Mouse (Mus musculus) midbrain, embryonic 15.5 days (tissue): Measurements from ENCODE around the gene Nfam1. TPM values are rescaled to one million over a fixed set of nuclear protein-coding genes. Genes with fewer than 3 reads are reported as not detected.
"Not testable (repeated sequence)": the region's sequence is repeated elsewhere in the genome, so short reads cannot be mapped to it uniquely, and the experiment has no call there.

Experiments
- ATAC-seq: fragments of 200-750 bp; cut with Nextera tagmentation; replicated peaks from 2 replicates; pipeline ENCODE4 v1.8.0; 2017; ENCODE audit warnings: moderate TSS enrichment
- H3K27ac ChIP-seq: fragments of 300-500 bp; sonication (generic); 2 replicates; pipeline ENCODE4 v1.5.1; 2015; ENCODE audit warnings: mild to moderate bottlenecking, inconsistent platforms
- H3K27me3 ChIP-seq: fragments of 300-500 bp; sonication (generic); replicated peaks from 2 replicates; pipeline ENCODE4 v1.6.1; 2015; ENCODE audit warnings: inconsistent platforms
- H3K36me3 ChIP-seq: fragments of 300-500 bp; sonication (generic); replicated peaks from 2 replicates; pipeline ENCODE4 v1.6.1; 2015; ENCODE audit warnings: inconsistent platforms
- H3K4me1 ChIP-seq: fragments of 300-500 bp; sonication (generic); 2 replicates; pipeline ENCODE4 v1.6.1; 2015; ENCODE audit warnings: inconsistent platforms
- H3K4me2 ChIP-seq: fragments of 300-500 bp; sonication (generic); 2 replicates; pipeline ENCODE4 v1.6.1; 2015; ENCODE audit warnings: inconsistent platforms, mild to moderate bottlenecking, moderate library complexity
- H3K4me3 ChIP-seq: fragments of 300-500 bp; sonication (generic); 2 replicates; pipeline ENCODE4 v1.5.1; 2015; ENCODE audit warnings: mild to moderate bottlenecking, inconsistent platforms
- H3K9ac ChIP-seq: fragments of 300-500 bp; sonication (generic); 2 replicates; pipeline ENCODE4 v1.6.1; 2015; ENCODE audit warnings: mild to moderate bottlenecking, inconsistent platforms
- H3K9me3 ChIP-seq: fragments of 300-500 bp; sonication (generic); 2 replicates; pipeline ENCODE4 v1.6.1; 2016; ENCODE audit warnings: inconsistent platforms
- WGBS: fragments of 180-500 bp; shearing (Covaris S2); methylation state at CpG from one replicate; pipeline ENCODE4 v1.1.7; 2015; ENCODE audit warnings: mixed read lengths; 5-methylcytosine and 5-hydroxymethylcytosine counted together
- polyA plus RNA-seq: library from polyadenylated mRNA; unstranded; fragments of >200 nt; fragmentation: Nextera tagmentation; extraction: Ambion mirVana; gene quantifications from 2 replicates; pipeline ENCODE4 v1.2.1, GENCODE M21; 2015

Gene Nfam1
- polyA plus RNA-seq: 2.9 TPM in 2 replicates

DNA sequence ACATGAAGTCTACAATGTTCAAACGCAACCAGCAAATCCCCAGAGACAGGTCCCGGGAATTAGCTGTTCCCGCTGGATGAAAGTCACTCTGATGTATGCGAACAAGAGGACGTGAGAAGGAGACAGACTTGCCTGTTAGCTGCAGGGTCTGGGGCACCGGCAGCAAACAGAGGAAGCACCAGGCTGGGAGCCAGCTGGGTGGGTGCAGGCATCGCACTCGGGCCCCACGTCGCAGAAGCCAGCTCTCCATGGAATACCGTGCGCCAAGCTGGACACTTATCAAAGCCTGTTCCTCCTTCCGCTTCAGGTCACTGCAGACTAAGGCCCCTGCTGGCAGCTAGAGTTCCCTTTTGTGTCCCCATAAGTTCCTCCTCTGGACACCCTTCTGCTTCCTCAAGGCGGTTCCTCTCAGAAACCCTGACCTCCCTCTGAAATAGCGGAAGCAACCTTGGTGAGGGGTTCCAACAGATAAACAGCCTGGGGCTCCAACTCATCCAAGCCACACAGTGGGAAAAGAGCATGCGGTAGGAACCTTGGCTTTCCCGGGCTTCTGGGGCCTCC, at the start of gene Nfam1:
Gene Nfam1, minus strand, starts transcription at position 326 of the 561 bp plus-strand sequence.
- Histone ChIP-seq H3K27me3 (peaks cover 11% of the 10 kb centered on the region), H3K4me2 (no peak within 1 kb of the TSS), H3K4me3 (no peak within 1 kb of the TSS), H3K27ac (peak within 1 kb of the TSS; percentile 65), H3K4me1 (peaks cover 57% of the 10 kb centered on the region), H3K36me3 (no peaks in the 10 kb centered on the region), H3K9ac (no peak within 1 kb of the TSS), H3K9me3 (no peaks in the 10 kb centered on the region)
- WGBS: 29% methylated on average over 17 of the region's 17 CpGs
- ATAC-seq: no peak

- H3K27me3 ChIP-seq: no peaks in the 10 kb centered on the region
- H3K27ac ChIP-seq: no peak overlapping the region
- H3K4me1 ChIP-seq: peaks cover 4% of the 10 kb centered on the region; the same call in 1 of the 2 replicates
- 69% methylated on average over 27 of the region's 27 CpGs for WGBS
- H3K4me2 ChIP-seq: no peak overlapping the region
- H3K9ac ChIP-seq: no peak overlapping the region
- no peak overlapping the region for H3K4me3 ChIP-seq
- no peak for ATAC-seq
- H3K36me3 ChIP-seq: no peaks in the 10 kb centered on the region
- H3K9me3 ChIP-seq: no peaks in the 10 kb centered on the region
These were observed 42.8 kb upstream of the Nfam1 start for GRCm38 (mm10) chr15:83075607-83076525.

- Histone ChIP-seq H3K27ac (no peak overlapping the region), H3K9ac (no peak overlapping the region), H3K27me3 (no peaks in the 10 kb centered on the region), H3K9me3 (no peaks in the 10 kb centered on the region), H3K4me3 (no peak overlapping the region), H3K4me2 (no peak overlapping the region), H3K4me1 (peaks cover 4% of the 10 kb centered on the region; the same call in 1 of the 2 replicates), H3K36me3 (no peaks in the 10 kb centered on the region)
- ATAC-seq: no peak
- WGBS: 73% methylated on average over 4 of the region's 4 CpGs
These were observed 41.1 kb upstream of the Nfam1 start for GRCm38 (mm10) chr15:83074179-83074578.

GRCm38 (mm10) chr15:83071752-83072151, 38.6 kb upstream of the Nfam1 start:
- 84% methylated on average over 5 of the region's 5 CpGs for WGBS
- H3K9me3 ChIP-seq: no peaks in the 10 kb centered on the region

GRCm38 (mm10) chr15:83070942-83071341, 37.8 kb upstream of the Nfam1 start:
- Histone ChIP-seq H3K36me3 (no peaks in the 10 kb centered on the region), H3K4me3 (no peak overlapping the region), H3K4me2 (no peak overlapping the region), H3K9ac (no peak overlapping the region), H3K27ac (no peak overlapping the region), H3K9me3 (no peaks in the 10 kb centered on the region), H3K4me1 (no peaks in the 10 kb centered on the region), H3K27me3 (no peaks in the 10 kb centered on the region)
- 52% methylated on average over 3 of the region's 3 CpGs for WGBS
- no peak for ATAC-seq

More at GRCm38 (mm10) chr15:83071752-83072151, 38.6 kb upstream of the Nfam1 start:
- H3K4me3 ChIP-seq: no peak overlapping the region
- no peak overlapping the region for H3K27ac ChIP-seq
- H3K4me1 ChIP-seq: 0 out of 2 replicates have a peak, but pooled peaks cover 4% of the 10 kb centered on the region
- H3K36me3 ChIP-seq: no peaks in the 10 kb centered on the region
- ATAC-seq: no peak
- no peak overlapping the region for H3K9ac ChIP-seq
- no peaks in the 10 kb centered on the region for H3K27me3 ChIP-seq
- H3K4me2 ChIP-seq: no peak overlapping the region

- Histone ChIP-seq H3K9ac (no peak overlapping the region), H3K9me3 (no peaks in the 10 kb centered on the region), H3K4me3 (no peak overlapping the region), H3K36me3 (no peaks in the 10 kb centered on the region), H3K27ac (no peak overlapping the region), H3K4me2 (no peak overlapping the region), H3K4me1 (no peaks in the 10 kb centered on the region), H3K27me3 (no peaks in the 10 kb centered on the region)
- WGBS: 98% methylated on average over 5 of the region's 5 CpGs
- no peak for ATAC-seq
These were observed 35.2 kb upstream of the Nfam1 start for GRCm38 (mm10) chr15:83068270-83068669.

DNA sequence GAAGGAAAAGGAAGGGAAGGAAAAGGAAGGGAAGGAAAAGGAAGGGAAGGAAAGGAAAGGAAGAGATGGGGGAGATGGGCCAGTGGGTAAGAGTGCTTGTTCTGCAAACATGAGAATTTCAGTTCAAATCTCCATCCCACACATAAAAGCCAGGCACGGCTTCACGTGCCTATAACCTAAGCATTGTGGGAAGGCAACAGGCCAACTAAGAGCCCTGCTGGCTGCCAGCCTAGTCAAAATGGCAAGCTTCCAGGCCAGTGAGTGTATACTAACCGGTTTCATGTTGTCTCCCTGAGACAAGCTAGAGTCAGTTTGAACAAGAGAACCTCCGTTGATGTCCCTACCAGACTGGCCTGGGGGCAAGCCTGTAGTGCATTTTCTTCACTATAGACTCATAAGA, 32.4 kb upstream of the Nfam1 start:
- 74% methylated on average over 4 of the region's 4 CpGs for WGBS
- H3K9me3 ChIP-seq: no peaks in the 10 kb centered on the region
- no peaks in the 10 kb centered on the region for H3K36me3 ChIP-seq
- no peak overlapping the region for H3K27ac ChIP-seq
- H3K4me3 ChIP-seq: no peak overlapping the region
- H3K27me3 ChIP-seq: no peaks in the 10 kb centered on the region
- peaks cover 3% of the 10 kb centered on the region; the same call in 1 of the 2 replicates for H3K4me1 ChIP-seq
- no peak overlapping the region for H3K9ac ChIP-seq
- no peak overlapping the region for H3K4me2 ChIP-seq
- no peak for ATAC-seq

GRCm38 (mm10) chr15:83062582-83062981, 29.5 kb upstream of the Nfam1 start:
- H3K4me1 ChIP-seq: peaks cover 23% of the 10 kb centered on the region
- H3K4me3 ChIP-seq, H3K9me3 ChIP-seq, H3K9ac ChIP-seq, ATAC-seq, H3K4me2 ChIP-seq, H3K27ac ChIP-seq, H3K27me3 ChIP-seq, H3K36me3 ChIP-seq: not testable (repeated sequence)
- 96% methylated on average over 2 of the region's 2 CpGs for WGBS

- Histone ChIP-seq H3K36me3 (no peaks in the 10 kb centered on the region), H3K27me3 (no peaks in the 10 kb centered on the region), H3K4me1 (peaks cover 32% of the 10 kb centered on the region), H3K9ac (no peak overlapping the region), H3K9me3 (no peaks in the 10 kb centered on the region), H3K27ac (no peak overlapping the region), H3K4me3 (no peak overlapping the region), H3K4me2 (no peak overlapping the region)
- 14% methylated on average over 5 of the region's 5 CpGs for WGBS
- no peak for ATAC-seq
These were observed 28.6 kb upstream of the Nfam1 start for GRCm38 (mm10) chr15:83061689-83062088.

- no peak overlapping the region for H3K9ac ChIP-seq
- no peaks in the 10 kb centered on the region for H3K36me3 ChIP-seq
- 24% methylated on average over 5 of the region's 5 CpGs for WGBS
- no peak overlapping the region for H3K4me3 ChIP-seq
- ATAC-seq: no peak
- H3K4me1 ChIP-seq: peaks cover 47% of the 10 kb centered on the region
- no peak overlapping the region for H3K4me2 ChIP-seq
- H3K27me3 ChIP-seq: no peaks in the 10 kb centered on the region
- H3K9me3 ChIP-seq: no peaks in the 10 kb centered on the region
- peak overlapping the region; percentile 57 for H3K27ac ChIP-seq
These were observed 26.1 kb upstream of the Nfam1 start for GRCm38 (mm10) chr15:83059233-83059660.

DNA sequence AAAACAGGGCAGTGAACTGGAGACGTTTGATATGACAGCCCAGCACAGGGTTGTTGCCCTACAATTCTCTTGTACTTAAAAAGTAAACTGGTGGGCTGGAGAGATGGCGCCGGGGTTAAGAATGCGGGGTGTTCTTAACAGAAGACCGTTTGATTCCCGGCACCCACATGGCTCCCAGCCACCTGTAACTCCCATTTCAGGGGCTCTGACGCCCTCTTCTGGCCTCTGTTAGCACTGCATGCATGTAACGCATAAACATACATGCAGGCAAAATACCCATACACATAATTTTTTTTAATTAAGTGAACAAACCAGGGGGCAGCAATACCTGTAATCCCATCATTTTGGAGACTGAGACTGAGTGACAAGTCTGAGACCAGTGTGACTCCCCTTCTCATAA, 24.4 kb upstream of the Nfam1 start:
- H3K4me3 ChIP-seq: no peak overlapping the region
- 68% methylated on average over 8 of the region's 8 CpGs for WGBS
- peak overlapping the region; percentile 93 for H3K27ac ChIP-seq
- H3K27me3 ChIP-seq: no peaks in the 10 kb centered on the region
- ATAC-seq: no peak
- no peak overlapping the region for H3K4me2 ChIP-seq
- H3K4me1 ChIP-seq: peaks cover 53% of the 10 kb centered on the region
- no peak overlapping the region for H3K9ac ChIP-seq
- no peaks in the 10 kb centered on the region for H3K9me3 ChIP-seq
- H3K36me3 ChIP-seq: no peaks in the 10 kb centered on the region

DNA sequence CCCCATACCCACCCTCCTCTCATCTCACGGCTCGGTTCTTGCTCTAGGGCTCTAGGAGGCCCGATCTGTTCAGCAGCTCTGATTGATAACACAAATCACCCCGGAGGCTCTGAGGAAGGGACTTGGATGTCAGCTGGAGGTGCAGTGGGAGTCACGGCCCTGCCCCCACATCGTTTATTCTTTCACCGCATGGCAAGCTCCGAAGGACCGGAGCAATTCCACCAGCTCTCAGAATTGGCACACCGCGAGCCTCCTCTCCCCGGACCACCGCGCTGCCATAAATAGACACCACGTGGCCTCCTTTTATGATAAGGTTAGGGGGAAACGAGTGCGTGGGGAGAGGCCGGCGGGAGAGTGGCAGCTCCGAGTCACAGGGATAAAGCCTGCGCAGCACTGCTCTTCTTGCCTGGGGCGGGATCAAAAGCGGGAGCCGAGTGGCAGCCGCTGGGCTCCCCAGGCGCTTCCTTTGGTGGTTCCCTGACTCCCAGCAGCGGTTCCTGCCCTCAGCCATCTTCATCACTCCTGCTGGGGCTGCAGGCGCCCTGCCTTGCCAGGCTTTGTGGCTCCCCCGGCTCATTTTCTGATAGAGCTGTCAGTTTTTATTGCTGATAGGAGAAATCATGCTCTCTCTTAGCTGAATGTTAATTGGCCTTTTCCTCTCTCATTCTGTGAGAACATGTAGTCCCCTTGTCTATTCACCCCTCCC, 23.4 kb upstream of the Nfam1 start:
- Histone ChIP-seq H3K9ac (peak overlapping the region; percentile 42), H3K4me1 (peaks cover 56% of the 10 kb centered on the region), H3K4me3 (peak overlapping the region; percentile 30), H3K9me3 (no peaks in the 10 kb centered on the region), H3K4me2 (peak overlapping the region; percentile 60), H3K27ac (peak overlapping the region; percentile 93), H3K27me3 (no peaks in the 10 kb centered on the region), H3K36me3 (no peaks in the 10 kb centered on the region)
- under 1% methylated on average over 29 of the region's 29 CpGs for WGBS
- ATAC-seq: peak; percentile 77
